Mouse (Mus musculus) forebrain, embryonic 15.5 days (tissue): ENCODE results near the gene Atg4a-ps. TPM values are rescaled to one million over a fixed set of nuclear protein-coding genes. Genes with fewer than 3 reads are reported as not detected.

Experiments used
- ATAC-seq: fragments of 200-750 bp; cut with Nextera tagmentation; replicated peaks from 2 replicates; pipeline ENCODE4 v1.8.0; 2017; ENCODE audit warnings: mild to moderate bottlenecking, moderate TSS enrichment, moderate library complexity
- H3K27ac ChIP-seq: fragments of 300-500 bp; sonication (generic); replicated peaks from 2 replicates; pipeline ENCODE4 v1.5.1; 2015; ENCODE audit warnings: mild to moderate bottlenecking, inconsistent platforms
- H3K27me3 ChIP-seq: fragments of 300-500 bp; sonication (generic); 2 replicates; pipeline ENCODE4 v1.6.1; 2015; ENCODE audit warnings: inconsistent platforms
- H3K36me3 ChIP-seq: fragments of 300-500 bp; sonication (generic); 2 replicates; pipeline ENCODE4 v1.6.1; 2015; ENCODE audit warnings: mild to moderate bottlenecking, inconsistent platforms
- H3K4me1 ChIP-seq: fragments of 300-500 bp; sonication (generic); 2 replicates; pipeline ENCODE4 v1.6.1; 2015; ENCODE audit warnings: inconsistent platforms
- H3K4me2 ChIP-seq: fragments of 300-500 bp; sonication (generic); replicated peaks from 2 replicates; pipeline ENCODE4 v1.6.1; 2015; ENCODE audit warnings: mild to moderate bottlenecking, inconsistent platforms
- H3K4me3 ChIP-seq: fragments of 300-500 bp; sonication (generic); 2 replicates; pipeline ENCODE4 v1.5.1; 2015; ENCODE audit warnings: mild to moderate bottlenecking, inconsistent platforms
- H3K9ac ChIP-seq: fragments of 300-500 bp; sonication (generic); replicated peaks from 2 replicates; pipeline ENCODE4 v1.6.1; 2015; ENCODE audit warnings: mild to moderate bottlenecking, inconsistent platforms
- H3K9me3 ChIP-seq: fragments of 300-500 bp; sonication (generic); 2 replicates; pipeline ENCODE4 v1.6.1; 2016; ENCODE audit warnings: inconsistent platforms
- WGBS: fragments of 180-500 bp; shearing (Covaris S2); methylation state at CpG from one replicate; pipeline ENCODE4 v1.1.7; 2015; ENCODE audit warnings: mixed read lengths; 5-methylcytosine and 5-hydroxymethylcytosine counted together
- microRNA-seq: library from miRNA; unstranded; fragments of <30 nt; microRNA quantifications from one replicate; pipeline ENCODE4, GENCODE M21; 2016
- polyA plus RNA-seq: library from polyadenylated mRNA; unstranded; fragments of >200 nt; fragmentation: Nextera tagmentation; extraction: Ambion mirVana; gene quantifications from 2 replicates; pipeline ENCODE4 v1.2.1, GENCODE M21; 2015

Gene Atg4a-ps
- polyA plus RNA-seq, 1 experiment from 2014 or later = not detected

GRCm38 (mm10) chr3:103601011-103601410 is 44.9 kb downstream of the Atg4a-ps start:
- WGBS = 40% methylated on average over 7 of the region's 7 CpGs
- ATAC-seq = no peak

DNA sequence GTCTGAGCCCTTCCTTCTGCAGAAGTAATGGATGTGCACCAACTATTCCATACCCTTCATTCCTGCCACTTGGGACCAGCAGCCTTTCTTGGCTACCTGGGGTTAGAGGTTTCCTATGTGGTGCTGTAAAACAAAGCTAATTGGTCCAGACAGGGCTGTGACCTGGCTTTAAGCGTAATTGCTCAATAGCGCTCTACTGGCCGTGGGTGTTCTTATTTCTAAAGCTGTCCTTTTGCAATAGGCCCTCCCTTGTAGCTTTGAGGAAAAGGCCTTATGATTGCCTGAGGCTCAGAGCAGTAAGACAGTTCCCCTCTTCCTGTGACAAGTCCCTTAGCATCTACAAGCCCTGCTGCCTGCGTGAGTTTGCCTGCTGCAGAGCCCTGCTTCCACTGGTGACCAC is 48.3 kb downstream of the Atg4a-ps start:
- ATAC-seq = no peak
- Histone ChIP-seq H3K27me3 (no peaks in the 10 kb centered on the region), H3K27ac (no peak overlapping the region), H3K4me3 (no peak overlapping the region), H3K4me1 (no peaks in the 10 kb centered on the region), H3K36me3 (no peaks in the 10 kb centered on the region), H3K9me3 (no peaks in the 10 kb centered on the region), H3K9ac (no peak overlapping the region), H3K4me2 (no peak overlapping the region)
- WGBS = 57% methylated on average over 4 of the region's 4 CpGs

More at GRCm38 (mm10) chr3:103601011-103601410, 44.9 kb downstream of the Atg4a-ps start:
- Histone ChIP-seq H3K36me3 (no peaks in the 10 kb centered on the region), H3K9ac (no peak overlapping the region), H3K27ac (no peak overlapping the region), H3K4me1 (no peaks in the 10 kb centered on the region), H3K27me3 (no peaks in the 10 kb centered on the region), H3K9me3 (no peaks in the 10 kb centered on the region), H3K4me2 (no peak overlapping the region), H3K4me3 (no peak overlapping the region)

DNA sequence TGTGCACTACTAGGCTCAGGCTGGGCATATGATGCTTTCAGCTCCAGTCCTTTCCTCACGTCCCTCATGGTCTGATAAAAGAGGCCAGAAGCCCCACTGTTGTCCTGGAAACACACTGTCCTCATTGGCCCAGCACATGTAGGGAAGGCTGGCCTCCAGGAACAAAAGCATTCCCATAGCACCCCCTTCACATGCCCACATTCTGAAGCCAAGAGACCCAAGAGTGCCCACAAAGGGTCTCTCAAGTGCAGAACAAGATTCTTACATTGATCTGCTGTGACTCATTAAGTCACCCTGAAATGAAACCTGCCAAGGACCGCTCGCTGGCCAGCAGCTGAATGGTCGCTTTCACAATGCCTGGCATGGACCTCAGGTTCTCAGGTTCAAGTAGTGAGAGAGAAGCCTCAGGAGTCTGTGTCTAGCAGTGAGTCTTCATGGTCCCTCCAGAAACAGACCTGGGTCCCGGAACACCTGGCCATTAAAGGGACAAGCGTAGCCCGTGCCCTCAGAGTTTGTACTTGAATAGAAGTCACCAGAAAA is 50.5 kb downstream of the Atg4a-ps start:
- no peaks in the 10 kb centered on the region for H3K27me3 ChIP-seq
- H3K27ac ChIP-seq = no peak overlapping the region
- no peak overlapping the region for H3K4me2 ChIP-seq
- no peak for ATAC-seq
- H3K4me3 ChIP-seq = no peak overlapping the region
- no peaks in the 10 kb centered on the region for H3K9me3 ChIP-seq
- H3K4me1 ChIP-seq = no peaks in the 10 kb centered on the region; the same call in 1 of the 2 replicates
- no peaks in the 10 kb centered on the region for H3K36me3 ChIP-seq
- 69% methylated on average over 7 of the region's 7 CpGs for WGBS
- no peak overlapping the region for H3K9ac ChIP-seq

Small RNA genes within 50 kb of the gene (microRNA-seq; reads per million reads assigned to microRNA genes)
- gene Gm25325 = not detected

Other genes with a start within 250 kb of the Atg4a-ps start
- gene Syt6, start 70.8 kb downstream of the Atg4a-ps start, polyA plus RNA-seq = 19.2 and 22.1 TPM in 2 replicates
- 5.1 and 5.3 TPM in 2 replicates for gene Olfml3, start 91.9 kb upstream of the Atg4a-ps start, polyA plus RNA-seq
- gene Gm10964, start 93.3 kb upstream of the Atg4a-ps start, polyA plus RNA-seq = not detected in 2 replicates
- gene Hipk1, start 145.5 kb upstream of the Atg4a-ps start, polyA plus RNA-seq = 13.0 and 13.5 TPM in 2 replicates
- gene Dclre1b, start 163.4 kb upstream of the Atg4a-ps start, polyA plus RNA-seq = 24.2 and 26.8 TPM in 2 replicates
- 21.4 and 23.5 TPM in 2 replicates for gene Ap4b1, start 163.5 kb upstream of the Atg4a-ps start, polyA plus RNA-seq
- gene Gm43064, start 163.5 kb upstream of the Atg4a-ps start, polyA plus RNA-seq = 0.37 TPM in 1 of 2 replicates, not detected in the other
- gene Bcl2l15, start 186.5 kb upstream of the Atg4a-ps start, polyA plus RNA-seq = 0.11 TPM in 1 of 2 replicates, not detected in the other
- gene Ptpn22, start 213.7 kb upstream of the Atg4a-ps start, polyA plus RNA-seq = 0.24 and 0.28 TPM in 2 replicates